Mouse (Mus musculus) liver, adult (tissue): ENCODE data around the gene Kmt2b.

Source experiments
- GATA4 ChIP-seq: IDR thresholded peaks from 2 replicates; pipeline ENCODE4 v1.6.1; 2014; ENCODE audit warnings: mild to moderate bottlenecking, low read length; ENCODE audit not compliant: insufficient replicate concordance

The Kmt2b gene

DNA sequence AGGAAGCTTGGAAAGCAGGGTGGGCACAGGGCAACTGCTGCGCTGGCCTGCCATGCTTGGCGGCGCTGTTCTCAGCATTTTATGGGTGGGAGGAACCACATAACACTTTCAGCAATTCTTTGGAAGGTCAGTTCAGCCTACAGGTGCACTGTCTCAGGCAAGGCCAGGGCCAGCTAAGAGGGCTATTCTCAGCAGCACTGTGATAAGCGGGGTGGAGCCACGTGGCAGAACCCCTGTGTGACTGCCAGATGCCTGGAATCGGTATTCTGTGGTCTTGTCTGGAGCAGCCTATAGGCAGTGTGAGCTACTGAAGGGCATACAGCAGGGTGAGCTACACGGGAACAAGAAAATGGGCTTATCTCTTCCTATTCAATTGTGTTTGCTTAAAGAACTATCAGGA, 21.5 kb upstream of the Kmt2b start:
- no peak for TF ChIP-seq GATA4

DNA sequence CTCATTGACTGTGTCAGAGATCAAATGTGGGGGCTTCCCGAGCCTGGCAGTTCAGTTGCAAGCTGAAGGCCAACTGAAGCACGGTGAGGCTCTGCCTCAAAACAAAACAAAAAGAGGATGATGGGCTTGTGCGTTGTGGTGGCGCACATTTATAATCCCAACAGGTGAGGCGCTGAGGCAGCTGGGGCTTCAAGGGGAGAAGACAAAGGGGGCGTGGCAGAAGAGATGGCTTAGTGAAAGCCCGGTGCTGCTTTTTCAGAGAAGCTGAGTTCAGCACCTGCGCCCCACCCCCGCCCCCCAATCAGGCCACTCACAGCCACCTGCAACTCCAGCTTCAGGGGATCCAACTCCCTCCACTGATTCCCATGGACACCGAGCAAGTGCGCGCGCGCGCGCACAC, 19.9 kb upstream of the Kmt2b start:
- no peak for TF ChIP-seq GATA4

DNA sequence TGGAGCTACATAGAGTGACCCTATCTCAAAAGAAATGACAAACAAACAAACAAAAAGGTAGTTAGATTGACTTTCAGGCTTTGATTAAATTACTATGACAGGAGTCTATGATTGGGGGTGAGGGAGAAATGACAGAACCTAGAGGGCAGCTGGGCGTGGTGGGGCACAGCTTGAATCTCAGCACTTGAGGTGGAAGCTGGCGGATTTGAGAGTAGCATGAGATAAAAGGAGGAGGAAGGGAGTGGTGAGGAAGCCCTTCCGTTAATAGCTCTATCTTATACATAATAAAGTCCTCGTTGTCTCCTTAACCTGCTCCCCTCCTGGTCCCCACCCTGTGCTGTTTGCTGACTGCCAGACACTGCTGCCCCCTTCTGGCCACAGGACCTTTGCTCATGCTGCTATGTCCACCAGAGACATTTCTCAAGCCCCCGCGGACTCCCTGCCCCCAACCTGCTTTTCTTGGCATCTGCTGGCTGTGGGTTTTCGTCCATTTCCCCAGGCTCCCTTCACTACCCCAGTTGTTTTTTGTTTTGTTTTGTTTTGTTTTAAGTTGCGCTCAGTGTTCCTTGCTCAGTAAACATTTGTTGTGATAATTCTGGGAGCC, 19.3 kb upstream of the Kmt2b start:
- TF ChIP-seq GATA4 = no peak

DNA sequence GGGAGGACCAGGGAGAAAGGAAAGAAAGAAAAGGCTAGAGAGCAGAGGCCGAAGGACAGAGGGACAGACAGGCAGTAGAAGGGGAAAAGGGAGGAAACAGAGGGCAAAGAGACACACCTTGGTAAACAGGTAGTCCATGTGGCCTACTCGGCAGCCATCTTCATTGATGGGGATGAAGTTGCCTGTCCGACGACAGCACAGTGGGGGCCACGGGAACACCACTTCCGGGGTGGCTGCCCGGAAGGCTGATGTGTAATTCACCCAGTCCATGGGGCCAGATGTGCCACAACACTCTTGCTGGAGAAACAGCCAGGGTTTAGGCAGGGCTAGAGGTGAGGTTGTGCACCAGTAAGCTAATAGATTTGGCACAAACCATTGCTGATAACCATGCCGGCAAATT, 16.4 kb upstream of the Kmt2b start:
- no peak for TF ChIP-seq GATA4

DNA sequence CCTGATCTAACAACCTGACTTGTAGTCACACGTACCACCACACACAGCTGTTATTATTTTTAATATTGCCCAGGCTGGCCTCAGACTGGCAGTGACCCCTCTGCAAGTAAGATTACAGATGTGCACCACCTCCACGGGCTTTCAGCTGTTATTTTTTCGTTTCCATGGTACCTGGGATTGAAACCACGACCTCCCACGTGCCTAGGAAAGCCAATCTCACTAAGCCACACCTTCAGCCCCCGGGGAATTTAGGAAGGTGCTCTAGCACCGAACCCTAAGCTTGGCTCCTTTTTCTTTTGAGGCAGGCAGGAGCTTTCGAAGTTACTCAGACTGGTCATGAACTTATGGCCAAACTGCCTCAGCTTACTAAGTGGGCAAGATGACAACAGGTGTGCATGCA, 15.9 kb upstream of the Kmt2b start:
- no peak for TF ChIP-seq GATA4

DNA sequence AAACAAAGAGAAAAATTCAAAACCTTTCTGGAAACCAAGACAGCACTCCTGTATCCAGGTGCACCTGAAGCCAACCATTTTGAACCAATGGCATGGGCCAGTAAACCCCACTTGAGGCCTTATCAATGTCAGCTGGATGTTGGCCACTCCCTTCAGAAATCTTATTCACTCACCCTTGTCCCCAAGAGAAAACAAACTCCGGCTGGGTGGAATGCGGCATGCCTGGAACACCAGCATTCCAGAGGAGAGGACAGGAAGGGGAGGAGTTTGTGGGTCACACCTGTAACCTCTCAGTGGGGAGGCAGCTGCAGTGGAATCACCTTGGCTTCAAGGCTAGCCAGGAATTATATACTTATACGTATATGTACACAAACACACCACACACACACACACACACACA, 14.1 kb upstream of the Kmt2b start:
- no peak for TF ChIP-seq GATA4

DNA sequence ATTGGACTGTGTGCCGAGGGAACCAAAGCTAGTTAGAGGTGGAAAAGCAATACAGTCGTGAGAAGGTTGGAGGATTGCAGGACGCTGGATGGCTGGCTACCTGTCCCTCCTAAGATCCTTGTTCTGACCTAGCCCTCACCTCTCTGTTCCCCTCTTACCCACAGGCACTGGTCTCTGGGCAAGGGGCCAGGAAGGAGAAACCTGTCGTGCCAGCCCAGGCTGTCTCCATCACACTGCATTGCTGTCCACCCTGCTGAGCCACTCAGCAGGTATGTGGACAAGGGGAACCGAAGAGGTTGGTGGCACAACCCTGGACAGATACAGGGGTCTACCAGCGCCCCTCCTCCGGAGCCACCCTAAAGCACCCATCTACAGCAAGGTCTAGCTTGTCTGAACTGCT, 12.1 kb upstream of the Kmt2b start:
- TF ChIP-seq GATA4 = no peak

DNA sequence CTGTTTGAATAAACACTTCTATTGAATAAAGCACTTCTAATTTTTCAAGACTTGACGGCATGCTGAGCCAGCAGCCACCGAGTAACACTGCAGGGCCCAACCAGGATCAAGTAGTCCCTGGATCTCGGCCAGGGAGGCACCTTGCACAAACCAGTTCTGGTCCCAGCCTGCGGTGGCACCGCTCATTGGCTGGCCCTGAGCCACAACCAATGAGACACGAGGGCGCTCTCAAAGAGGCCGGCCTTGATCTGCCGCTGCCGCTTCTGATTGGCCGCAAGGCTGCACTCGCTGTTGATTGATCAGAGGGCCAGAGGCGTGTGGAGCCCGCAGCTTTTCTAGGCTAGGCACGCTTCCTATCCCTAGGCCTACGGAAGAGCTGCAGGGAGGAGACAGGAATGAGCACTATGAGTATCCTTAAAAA, 11.4 kb upstream of the Kmt2b start:
- no peak for TF ChIP-seq GATA4

DNA sequence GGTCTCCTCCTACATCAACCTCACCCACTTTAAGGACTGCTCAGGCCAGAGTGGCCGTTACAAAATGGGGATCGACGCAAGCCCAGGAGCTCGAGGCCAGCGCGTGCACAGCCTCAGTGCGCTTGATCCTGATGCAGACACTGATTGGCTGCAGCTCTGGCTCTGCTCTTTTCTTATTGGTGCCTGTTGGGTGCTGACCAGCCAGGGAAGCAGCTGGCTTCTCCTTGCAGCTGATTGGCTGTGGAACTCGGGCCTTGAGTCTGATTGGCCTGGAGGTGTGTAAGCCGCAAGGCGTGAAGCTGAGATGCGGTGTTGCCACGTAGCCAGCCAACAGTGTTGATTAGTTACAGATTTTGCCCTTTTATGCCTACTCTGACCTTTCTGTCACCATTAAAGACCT, 10.3 kb upstream of the Kmt2b start, which contains the start of gene Zbtb32:
Gene Zbtb32, minus strand, starts transcription at position 124 of the 400 bp plus-strand sequence.
- no peak for TF ChIP-seq GATA4

DNA sequence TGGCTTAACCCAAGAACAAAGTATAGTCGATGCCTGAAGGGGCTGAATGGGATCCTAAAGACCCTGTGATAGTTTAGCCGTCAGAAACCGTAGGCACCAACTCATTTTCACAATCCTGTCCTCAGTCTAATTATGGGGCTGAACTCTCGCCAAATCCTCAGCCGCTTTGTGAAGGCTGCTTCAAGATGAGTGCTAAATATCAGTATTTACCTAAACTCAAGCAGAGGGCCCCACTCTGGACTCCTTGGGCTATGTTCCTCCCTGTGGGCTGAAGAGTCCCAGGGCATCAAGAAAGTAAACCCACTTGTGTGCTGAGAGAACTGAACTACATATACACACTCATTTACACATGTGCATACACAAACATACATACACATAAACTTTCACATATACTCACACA, 8.3 kb upstream of the Kmt2b start:
- no peak for TF ChIP-seq GATA4

DNA sequence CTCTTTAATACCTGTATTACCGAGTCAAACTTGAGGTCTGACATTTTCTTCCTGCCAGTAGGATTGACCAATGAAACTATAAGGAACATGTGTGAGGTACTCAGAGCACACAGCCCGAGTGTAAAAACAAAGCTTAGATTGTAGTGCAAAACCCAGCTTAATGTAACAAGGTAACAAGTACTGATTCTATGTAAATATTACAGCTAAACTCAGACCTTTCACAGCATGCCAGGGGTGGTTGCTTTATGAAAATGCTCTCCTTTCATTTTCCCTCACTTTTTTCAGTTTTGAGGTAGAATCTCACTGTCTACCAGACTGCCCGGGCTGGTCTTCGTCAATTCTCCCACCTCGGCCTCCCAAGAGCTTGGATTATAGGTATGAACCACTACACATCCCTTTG, 7.6 kb upstream of the Kmt2b start:
- no peak for TF ChIP-seq GATA4

DNA sequence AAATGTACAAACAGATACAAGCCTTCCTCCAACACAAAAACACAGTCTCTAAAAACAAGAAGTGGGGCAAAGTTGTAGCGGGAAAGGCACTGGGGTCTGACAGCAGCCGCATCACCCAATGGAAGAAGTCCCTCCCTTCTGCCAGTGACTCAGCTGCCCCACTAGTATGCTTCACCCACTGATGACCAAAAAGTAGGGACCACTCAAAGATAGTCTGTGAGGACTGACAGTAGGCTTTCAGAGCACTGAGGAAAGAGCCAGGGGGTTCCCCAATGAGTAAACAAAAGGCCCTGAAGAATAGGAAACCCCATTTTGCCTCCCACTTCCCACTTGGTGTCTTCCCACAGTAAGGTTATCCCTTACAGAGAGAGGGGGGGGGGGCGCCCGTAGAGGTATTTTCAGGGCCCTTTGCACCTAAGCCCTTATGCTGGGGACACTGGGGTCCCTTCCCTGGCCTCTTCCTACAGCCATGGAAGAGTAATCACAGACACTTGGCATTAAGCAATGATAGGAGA, 6.0 kb upstream of the Kmt2b start:
- no peak for TF ChIP-seq GATA4

DNA sequence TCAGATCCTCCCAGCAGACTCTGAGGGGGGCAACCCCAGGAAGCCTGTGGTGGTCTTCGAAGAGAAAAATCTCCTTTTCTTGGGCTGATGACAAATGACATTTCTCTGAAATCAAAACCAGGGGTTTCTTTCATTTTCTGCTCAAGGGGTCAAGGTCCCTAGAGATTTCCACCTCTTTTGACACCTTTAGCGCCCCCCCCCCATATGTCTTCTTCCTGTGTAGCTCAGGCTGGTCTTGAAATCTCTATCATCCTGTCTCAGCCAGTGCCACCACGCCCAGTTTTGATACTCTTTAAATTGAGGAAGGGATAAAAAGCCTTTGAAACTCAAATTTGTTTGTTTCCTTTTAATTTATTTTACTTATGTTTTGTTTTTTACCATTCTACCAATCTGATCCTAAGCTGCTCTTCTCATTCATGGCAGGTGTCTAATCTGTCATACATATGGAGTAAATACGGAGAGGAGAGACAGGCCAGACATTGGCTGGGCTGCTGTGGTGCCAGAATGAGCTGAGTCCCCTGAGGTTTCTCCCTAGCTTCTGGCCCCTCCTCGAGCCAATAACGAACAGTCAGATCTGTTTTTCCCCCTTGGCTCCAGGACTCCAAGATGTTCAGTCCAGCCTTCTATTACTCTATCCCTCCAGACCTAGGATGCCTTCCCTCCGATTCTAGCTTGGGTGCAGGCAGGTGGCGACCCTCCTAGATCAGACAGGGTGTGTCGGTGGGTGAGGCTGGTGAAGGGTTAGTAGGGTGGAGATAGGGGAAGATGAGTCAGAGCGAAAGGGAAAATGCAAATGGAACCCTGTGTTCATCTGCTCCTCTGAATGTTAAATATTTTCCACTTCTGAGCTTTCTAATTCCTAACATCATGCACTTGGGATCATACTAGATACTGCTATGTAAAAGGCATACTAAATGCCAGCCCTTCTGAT, 5.3 kb upstream of the Kmt2b start:
- TF ChIP-seq GATA4 = no peak

DNA sequence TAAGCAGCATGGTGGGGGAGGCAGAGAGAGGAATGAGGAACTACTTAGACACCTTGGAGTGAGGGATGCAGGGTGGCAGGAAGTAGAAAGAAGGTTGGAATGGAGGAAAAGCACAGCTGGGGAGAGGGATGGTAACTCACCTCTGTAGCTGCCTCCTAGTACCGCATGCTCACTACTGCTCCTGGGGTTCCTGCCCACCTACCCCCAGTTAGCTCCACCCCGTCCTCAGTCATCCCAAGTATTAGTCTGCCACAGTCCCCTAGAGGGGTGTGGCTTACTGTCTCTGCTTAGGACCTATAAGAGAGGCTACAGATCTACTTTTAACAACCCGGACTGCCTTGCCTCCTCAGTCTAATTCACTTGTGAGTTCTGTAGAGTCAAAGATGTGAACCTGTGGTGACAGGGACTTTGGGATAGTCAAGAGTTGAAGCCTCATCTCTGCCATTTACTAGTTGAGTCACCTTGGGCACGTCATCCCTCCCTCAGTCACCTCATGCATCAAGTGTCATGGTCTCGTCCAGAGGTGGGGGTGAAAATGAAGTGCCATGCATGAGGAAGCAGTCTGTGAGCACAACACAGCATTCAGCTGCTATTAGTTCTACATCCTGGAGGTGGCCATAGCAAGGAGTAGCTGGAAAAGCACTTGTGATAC, 4.4 kb upstream of the Kmt2b start:
- TF ChIP-seq GATA4 = no peak

DNA sequence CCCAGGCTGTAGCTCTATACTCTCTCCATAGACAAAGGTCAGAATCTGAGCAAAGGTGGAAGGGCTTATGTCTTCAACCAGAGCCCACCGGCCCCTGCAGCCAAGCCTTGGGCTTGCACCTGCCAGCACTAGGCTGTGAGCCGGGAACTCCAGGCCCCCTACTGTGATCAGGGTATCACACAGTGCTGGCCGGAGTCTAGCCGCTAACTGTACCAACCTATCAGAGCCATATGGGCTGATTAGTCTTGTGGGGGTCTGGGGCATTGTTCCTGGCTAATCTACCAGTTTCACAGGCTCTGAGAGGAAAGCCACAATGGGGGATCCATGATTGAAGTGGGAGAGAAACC, 3.1 kb upstream of the Kmt2b start:
- no peak for TF ChIP-seq GATA4
